Mouse (Mus musculus) ES-Bruce4 (cell line): ENCODE measurements around the gene Prr5l. TPM values are rescaled to one million over a fixed set of nuclear protein-coding genes. Genes with fewer than 3 reads are reported as not detected.

Source experiments
- H3K27ac ChIP-seq: 2 replicates; pipeline ENCODE4 v1.5.1; 2012; ENCODE audit warnings: low read length, inconsistent platforms; ENCODE audit not compliant: insufficient read depth
- H3K27me3 ChIP-seq: 2 replicates; pipeline ENCODE4 v1.6.1; 2012; ENCODE audit warnings: mild to moderate bottlenecking, low read length, inconsistent platforms; ENCODE audit not compliant: control insufficient read depth, poor library complexity, insufficient read depth, severe bottlenecking
- H3K36me3 ChIP-seq: 2 replicates; pipeline ENCODE4 v1.6.1; 2012; ENCODE audit warnings: inconsistent platforms, mild to moderate bottlenecking, low read length, moderate library complexity; ENCODE audit not compliant: control insufficient read depth, poor library complexity, insufficient read depth, severe bottlenecking
- H3K4me1 ChIP-seq: one replicate; pipeline ENCODE4 v1.8.1; 2011; ENCODE audit warnings: low read length; ENCODE audit not compliant: control insufficient read depth, insufficient read depth
- H3K4me3 ChIP-seq: 2 replicates; pipeline ENCODE4 v1.5.1; 2011; ENCODE audit warnings: low read depth, mild to moderate bottlenecking, low read length
- H3K9ac ChIP-seq: 2 replicates; pipeline ENCODE4 v1.6.1; 2012; ENCODE audit warnings: low read depth, mild to moderate bottlenecking, inconsistent platforms; ENCODE audit not compliant: poor library complexity, severe bottlenecking
- H3K9me3 ChIP-seq: replicated peaks from 2 replicates; pipeline ENCODE4 v1.6.1; 2012; ENCODE audit warnings: mild to moderate bottlenecking, low read length, inconsistent platforms; ENCODE audit not compliant: control insufficient read depth, poor library complexity, insufficient read depth, severe bottlenecking
- CTCF ChIP-seq: IDR thresholded peaks from one replicate; pipeline ENCODE4 v1.8.1; 2011; ENCODE audit warnings: low read depth, low read length
- EP300 ChIP-seq: IDR thresholded peaks from 2 replicates; pipeline ENCODE4 v1.6.1; 2011; ENCODE audit warnings: low read depth, low read length; ENCODE audit not compliant: insufficient read depth
- POLR2A ChIP-seq: IDR thresholded peaks from one replicate; pipeline ENCODE4 v1.8.1; 2011; ENCODE audit warnings: low read length; ENCODE audit not compliant: insufficient read depth
- polyA plus RNA-seq: library from polyadenylated mRNA; stranded (reverse); fragments of >200 nt; gene quantifications from 2 replicates; pipeline ENCODE4 v1.2.4, GENCODE M21; 2011; ENCODE audit warnings: low read depth; ENCODE audit not compliant: missing spikeins, insufficient read depth, insufficient read length

Gene Prr5l
- polyA plus RNA-seq, 1 experiment, result 28.2 TPM

DNA sequence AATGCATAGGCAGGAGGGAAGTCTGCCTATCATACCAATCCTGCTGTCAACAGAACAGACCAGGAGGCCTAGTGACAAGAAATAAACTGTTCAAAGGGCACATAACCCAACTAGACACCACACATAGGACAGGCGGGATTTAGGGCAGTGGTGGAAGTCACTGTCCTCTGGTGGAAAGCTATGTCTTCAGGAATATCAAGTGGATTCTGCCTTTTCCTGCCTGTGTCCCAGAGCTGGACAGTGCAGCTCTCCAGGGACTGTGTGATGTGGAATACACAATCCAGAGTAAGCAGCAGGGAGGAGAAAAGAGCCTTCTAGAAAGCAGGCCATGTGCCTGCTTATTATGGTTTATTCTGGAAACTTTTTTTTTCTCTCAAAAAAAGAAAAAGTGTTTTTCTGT lies 125.0 kb downstream of the Prr5l start:
- TF ChIP-seq EP300, result no peak
- no peak for TF ChIP-seq CTCF
- no peak for TF ChIP-seq POLR2A
- Histone ChIP-seq H3K9me3 (no peaks in the 10 kb centered on the region), H3K36me3 (no peaks in the 10 kb centered on the region), H3K9ac (no peak overlapping the region), H3K27ac (no peak overlapping the region), H3K4me1 (peaks cover 3% of the 10 kb centered on the region), H3K4me3 (no peak overlapping the region), H3K27me3 (no peaks in the 10 kb centered on the region)

DNA sequence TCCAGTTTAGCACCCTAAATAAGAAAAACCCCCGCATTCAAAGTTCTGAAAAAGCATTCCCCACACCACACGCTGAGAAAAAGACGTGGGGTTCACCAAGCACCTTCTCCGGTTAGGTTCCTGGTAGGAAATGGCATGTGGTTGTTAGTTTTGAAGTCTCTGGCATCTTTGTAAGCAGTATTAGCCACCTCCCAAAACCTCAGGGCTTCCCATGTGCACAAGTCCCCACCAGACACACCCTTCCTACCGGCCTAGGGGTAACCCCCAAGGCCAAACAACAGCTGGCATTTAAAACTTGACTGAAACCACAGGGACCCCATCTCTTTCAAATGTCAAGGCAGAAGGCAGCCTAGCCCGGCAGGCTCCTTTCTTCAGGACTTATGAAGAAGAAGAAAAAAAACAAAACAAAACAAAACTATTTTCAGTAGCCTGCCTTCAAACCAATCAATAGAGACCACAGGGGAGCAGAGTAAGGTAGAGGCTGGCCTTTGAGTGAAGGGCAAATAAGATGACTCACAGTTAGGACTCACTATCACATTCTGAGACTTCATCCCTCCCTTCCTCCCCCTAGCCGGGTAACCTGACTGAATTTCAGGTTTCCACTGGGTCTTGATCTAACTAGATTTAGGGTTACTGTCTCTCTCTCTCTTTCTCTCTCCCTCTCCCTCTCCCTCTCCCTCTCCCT lies 126.6 kb downstream of the Prr5l start:
- no peak overlapping the region for H3K9ac ChIP-seq
- H3K4me3 ChIP-seq, result no peak overlapping the region
- no peaks in the 10 kb centered on the region for H3K27me3 ChIP-seq
- no peaks in the 10 kb centered on the region for H3K9me3 ChIP-seq
- peak overlapping the region; percentile 93 for H3K27ac ChIP-seq
- peaks cover 3% of the 10 kb centered on the region for H3K4me1 ChIP-seq
- TF ChIP-seq EP300, result peak; percentile 63; the same call in 1 of the 2 replicates
- TF ChIP-seq CTCF, result no peak
- TF ChIP-seq POLR2A, result no peak
- H3K36me3 ChIP-seq, result no peaks in the 10 kb centered on the region

DNA sequence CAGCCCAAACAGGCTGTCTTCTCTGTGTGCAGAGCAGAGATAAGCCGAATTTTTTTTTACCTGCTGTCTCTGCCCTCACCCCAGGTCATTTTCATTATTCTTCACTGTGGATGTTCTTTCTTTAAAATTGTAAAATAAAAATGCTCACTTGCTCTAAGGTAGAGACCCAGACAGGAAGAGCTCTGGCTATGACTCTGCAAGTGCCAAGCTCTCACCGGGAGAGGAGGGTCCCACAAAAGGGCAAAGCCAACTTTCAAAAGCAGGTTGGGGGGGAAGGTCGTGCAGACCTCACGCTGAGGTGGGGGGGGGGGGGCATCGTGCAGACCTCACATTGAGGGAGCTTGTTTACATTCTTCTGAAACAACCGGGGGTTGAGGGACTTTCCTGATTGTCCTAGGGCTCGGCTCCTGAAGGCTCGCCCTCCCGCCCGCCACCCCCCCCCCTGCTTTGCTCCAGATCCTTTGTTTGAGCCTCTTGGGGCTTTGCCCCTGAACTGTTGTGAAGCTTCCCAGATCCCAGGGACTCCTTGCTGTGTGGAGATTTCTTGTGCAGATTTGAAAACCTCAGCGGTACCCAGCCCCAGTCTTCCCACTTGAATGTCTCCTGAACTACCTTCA lies 127.8 kb downstream of the Prr5l start:
- peaks cover 3% of the 10 kb centered on the region for H3K4me1 ChIP-seq
- H3K4me3 ChIP-seq, result no peak overlapping the region

GRCm38 (mm10) chr2:101754428-101754827 lies 128.4 kb downstream of the Prr5l start:
- Histone ChIP-seq H3K9ac (no peak overlapping the region), H3K9me3 (no peaks in the 10 kb centered on the region), H3K36me3 (no peaks in the 10 kb centered on the region), H3K27ac (no peak overlapping the region), H3K4me3 (no peak overlapping the region), H3K27me3 (no peaks in the 10 kb centered on the region), H3K4me1 (peaks cover 3% of the 10 kb centered on the region)
- TF ChIP-seq EP300, result no peak
- no peak for TF ChIP-seq POLR2A
- no peak for TF ChIP-seq CTCF

More for the DNA sequence above, 127.8 kb downstream of the Prr5l start:
- Histone ChIP-seq H3K9me3 (no peaks in the 10 kb centered on the region), H3K9ac (no peak overlapping the region), H3K27ac (peak overlapping the region; percentile 93), H3K27me3 (no peaks in the 10 kb centered on the region), H3K36me3 (no peaks in the 10 kb centered on the region)
- TF ChIP-seq CTCF, result no peak
- peak; percentile 68; the same call in 1 of the 2 replicates for TF ChIP-seq EP300
- TF ChIP-seq POLR2A, result no peak

- no peak overlapping the region for H3K27ac ChIP-seq
Observed at GRCm38 (mm10) chr2:101752979-101753378, 129.8 kb downstream of the Prr5l start.

GRCm38 (mm10) chr2:101752402-101752801 lies 130.4 kb downstream of the Prr5l start:
- no peak overlapping the region for H3K27ac ChIP-seq

More at GRCm38 (mm10) chr2:101752979-101753378, 129.8 kb downstream of the Prr5l start:
- H3K4me1 ChIP-seq, result no peaks in the 10 kb centered on the region
- no peaks in the 10 kb centered on the region for H3K27me3 ChIP-seq
- no peak overlapping the region for H3K4me3 ChIP-seq
- H3K9me3 ChIP-seq, result no peaks in the 10 kb centered on the region
- H3K36me3 ChIP-seq, result no peaks in the 10 kb centered on the region
- no peak overlapping the region for H3K9ac ChIP-seq
- no peak for TF ChIP-seq EP300
- TF ChIP-seq CTCF, result no peak
- no peak for TF ChIP-seq POLR2A

More at GRCm38 (mm10) chr2:101752402-101752801, 130.4 kb downstream of the Prr5l start:
- Histone ChIP-seq H3K27me3 (no peaks in the 10 kb centered on the region), H3K4me1 (no peaks in the 10 kb centered on the region), H3K9me3 (no peaks in the 10 kb centered on the region), H3K9ac (no peak overlapping the region), H3K36me3 (no peaks in the 10 kb centered on the region), H3K4me3 (no peak overlapping the region)
- no peak for TF ChIP-seq POLR2A
- TF ChIP-seq EP300, result no peak
- TF ChIP-seq CTCF, result no peak
